Mouse (Mus musculus): ENCODE measurements around the gene Pdzd9. TPM values are rescaled to one million over a fixed set of nuclear protein-coding genes. Genes with fewer than 3 reads are reported as not detected.

Pdzd9 gene
- polyA plus RNA-seq, 2 experiments, result 0.14 to 0.44 TPM

DNA sequence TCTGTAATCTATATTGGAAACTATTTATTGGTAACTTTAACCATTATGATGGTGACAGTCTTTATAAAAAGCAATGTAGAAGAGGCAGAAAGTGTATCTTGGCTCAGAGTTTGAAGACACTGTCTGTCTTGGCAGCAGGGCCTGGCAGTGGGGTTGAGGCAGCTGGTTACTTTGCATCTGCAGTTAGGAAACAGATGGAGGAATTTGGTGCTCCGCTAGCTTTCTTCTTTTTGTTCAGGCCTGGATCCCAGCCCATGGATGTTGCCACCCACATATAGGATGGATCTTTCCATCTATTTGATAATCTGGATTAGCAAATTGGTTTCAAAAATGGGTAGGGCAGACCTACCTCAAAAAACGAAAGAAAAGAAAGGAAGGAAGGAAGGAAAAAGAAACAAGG, 22.3 kb downstream of the Pdzd9 start:
- H3K27ac ChIP-seq (replicated peaks; ENCODE audit: low read depth, low read length), result no peak overlapping the region
- H3K4me3 ChIP-seq (replicated peaks; ENCODE audit: low read length), result no peak overlapping the region
- H3K9me3 ChIP-seq (ENCODE audit: control insufficient read depth, low read length), result no peaks in the 10 kb centered on the region
- H3K9ac ChIP-seq (ENCODE audit: low read depth, low read length, severe bottlenecking), result no peak overlapping the region
- H3K27me3 ChIP-seq (ENCODE audit: control insufficient read depth, insufficient read depth, low read length), result no peaks in the 10 kb centered on the region
- DNase-seq (ENCODE audit: low spot score) (no peak), ATAC-seq (ENCODE audit: low FRiP score, low read depth) (no peak)
- H3K36me3 ChIP-seq (ENCODE audit: control insufficient read depth, insufficient read depth, low read length), result peaks cover 90% of the 10 kb centered on the region
- no peak overlapping the region for H3K4me2 ChIP-seq (replicated peaks; ENCODE audit: low read depth, low read length, severe bottlenecking)
- H3K4me1 ChIP-seq (ENCODE audit: control insufficient read depth, insufficient read depth, low read length), result no peaks in the 10 kb centered on the region
- 80% methylated on average over 2 of the region's 2 CpGs for WGBS
- TF ChIP-seq POLR2A (IDR thresholded peaks at IDR 0.05; ENCODE audit: borderline replicate concordance, extremely low read depth, insufficient read depth, insufficient read length), result no peak

DNA sequence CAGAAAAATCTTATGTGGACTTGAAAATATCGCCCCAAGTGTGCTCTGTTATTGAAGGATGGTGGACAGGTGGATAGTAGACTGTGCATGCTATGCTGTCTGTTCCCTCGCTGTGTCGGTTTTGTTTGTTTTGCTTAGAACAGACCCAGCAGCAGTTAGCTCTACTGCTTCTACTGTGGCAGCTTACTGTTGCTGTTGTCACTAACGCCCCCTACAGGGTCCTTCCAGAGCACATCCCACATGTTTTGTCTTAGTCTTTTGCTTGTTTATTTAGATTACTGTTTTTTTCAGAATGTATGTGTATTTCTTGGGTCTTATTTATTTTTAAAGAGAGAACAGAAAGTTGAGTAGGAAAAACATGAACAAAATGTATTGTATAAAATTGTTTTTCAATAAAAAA, 26.9 kb downstream of the Pdzd9 start:
- no peaks in the 10 kb centered on the region for H3K27me3 ChIP-seq (ENCODE audit: control insufficient read depth, insufficient read depth, low read length)
- H3K27ac ChIP-seq (replicated peaks; ENCODE audit: low read depth, low read length), result no peak overlapping the region
- no peak overlapping the region for H3K4me3 ChIP-seq (replicated peaks; ENCODE audit: low read length)
- no peak for TF ChIP-seq POLR2A (IDR thresholded peaks at IDR 0.05; ENCODE audit: borderline replicate concordance, extremely low read depth, insufficient read depth, insufficient read length)
- H3K4me1 ChIP-seq (ENCODE audit: control insufficient read depth, insufficient read depth, low read length), result no peaks in the 10 kb centered on the region
- ATAC-seq (ENCODE audit: low FRiP score, low read depth) (no peak), DNase-seq (ENCODE audit: low spot score) (no peak)
- no peak overlapping the region for H3K4me2 ChIP-seq (replicated peaks; ENCODE audit: low read depth, low read length, severe bottlenecking)
- H3K9ac ChIP-seq (ENCODE audit: low read depth, low read length, severe bottlenecking), result no peak overlapping the region
- H3K36me3 ChIP-seq (ENCODE audit: control insufficient read depth, insufficient read depth, low read length), result peaks cover 88% of the 10 kb centered on the region
- no peaks in the 10 kb centered on the region for H3K9me3 ChIP-seq (ENCODE audit: control insufficient read depth, low read length)
- WGBS, result 68% methylated on average over 4 of the region's 4 CpGs

DNA sequence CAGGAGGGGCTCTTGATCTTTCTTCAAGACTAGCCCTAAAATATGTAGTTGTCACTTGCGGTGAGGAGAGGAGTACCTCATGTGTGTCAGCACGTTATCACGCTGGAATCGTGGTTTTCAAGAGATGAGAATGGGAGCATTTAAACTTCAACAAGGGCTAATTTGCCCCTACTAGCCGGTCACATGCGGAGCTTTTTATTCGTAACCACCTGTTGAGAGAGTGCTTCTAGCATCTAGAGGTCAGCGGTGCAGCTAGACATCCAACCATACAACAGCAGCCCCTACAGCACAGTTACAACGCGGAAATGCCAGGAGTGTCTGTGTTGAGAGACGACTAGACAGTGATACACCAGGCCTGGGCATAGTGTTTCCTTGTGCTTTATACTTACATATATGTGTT, 34.3 kb downstream of the Pdzd9 start:
- H3K4me1 ChIP-seq (ENCODE audit: control insufficient read depth, insufficient read depth, low read length), result peaks cover 8% of the 10 kb centered on the region
- H3K9me3 ChIP-seq (ENCODE audit: control insufficient read depth, low read length), result no peaks in the 10 kb centered on the region
- 3% methylated on average over 11 of the region's 11 CpGs for WGBS
- DNase-seq (ENCODE audit: low spot score) (no peak), ATAC-seq (ENCODE audit: low FRiP score, low read depth) (no peak; the same call in 1 of the 2 replicates)
- no peaks in the 10 kb centered on the region for H3K27me3 ChIP-seq (ENCODE audit: control insufficient read depth, insufficient read depth, low read length)
- H3K4me2 ChIP-seq (replicated peaks; ENCODE audit: low read depth, low read length, severe bottlenecking), result peak overlapping the region; percentile 79
- peak overlapping the region; percentile 94 for H3K4me3 ChIP-seq (replicated peaks; ENCODE audit: low read length)
- no peak overlapping the region for H3K27ac ChIP-seq (replicated peaks; ENCODE audit: low read depth, low read length)
- peak overlapping the region; percentile 96 for H3K9ac ChIP-seq (ENCODE audit: low read depth, low read length, severe bottlenecking)
- H3K36me3 ChIP-seq (ENCODE audit: control insufficient read depth, insufficient read depth, low read length), result peaks cover 35% of the 10 kb centered on the region
- TF ChIP-seq POLR2A (IDR thresholded peaks at IDR 0.05; ENCODE audit: borderline replicate concordance, extremely low read depth, insufficient read depth, insufficient read length), result no peak

DNA sequence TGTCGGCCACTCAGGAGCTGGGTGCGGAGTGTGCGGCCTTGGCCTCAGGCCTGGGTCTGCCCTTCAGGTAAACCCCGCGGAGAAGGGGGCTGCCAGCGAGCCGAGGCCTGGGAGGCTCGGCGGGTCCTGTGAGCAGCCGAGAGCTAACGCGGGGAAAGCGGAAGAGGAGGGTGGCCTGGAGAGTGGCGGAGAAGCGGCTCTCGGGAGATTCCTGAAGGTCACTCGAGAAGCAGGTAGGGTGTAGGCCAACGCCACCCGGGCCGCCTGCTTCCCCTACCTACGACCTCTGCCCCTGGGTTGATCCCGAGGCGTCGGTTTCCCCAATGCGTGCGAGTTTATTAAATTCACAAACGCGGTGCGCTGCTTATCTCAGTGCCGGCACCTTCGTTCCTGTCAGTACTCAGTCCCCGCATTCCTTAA, 34.8 kb downstream of the Pdzd9 start:
- Histone ChIP-seq H3K4me1 (ENCODE audit: control insufficient read depth, insufficient read depth, low read length) (peaks cover 8% of the 10 kb centered on the region), H3K9ac (ENCODE audit: low read depth, low read length, severe bottlenecking) (peak overlapping the region; percentile 96), H3K27me3 (ENCODE audit: control insufficient read depth, insufficient read depth, low read length) (no peaks in the 10 kb centered on the region), H3K9me3 (ENCODE audit: control insufficient read depth, low read length) (no peaks in the 10 kb centered on the region), H3K27ac (replicated peaks; ENCODE audit: low read depth, low read length) (peak overlapping the region; percentile 91), H3K36me3 (ENCODE audit: control insufficient read depth, insufficient read depth, low read length) (peaks cover 31% of the 10 kb centered on the region), H3K4me3 (replicated peaks; ENCODE audit: low read length) (peak overlapping the region; percentile 94), H3K4me2 (replicated peaks; ENCODE audit: low read depth, low read length, severe bottlenecking) (peak overlapping the region; percentile 79)
- DNase-seq (ENCODE audit: low spot score) (no peak), ATAC-seq (ENCODE audit: low FRiP score, low read depth) (peak; percentile 80)
- WGBS, result 4% methylated on average over 29 of the region's 32 CpGs
- TF ChIP-seq POLR2A (IDR thresholded peaks at IDR 0.05; ENCODE audit: borderline replicate concordance, extremely low read depth, insufficient read depth, insufficient read length), result no peak

DNA sequence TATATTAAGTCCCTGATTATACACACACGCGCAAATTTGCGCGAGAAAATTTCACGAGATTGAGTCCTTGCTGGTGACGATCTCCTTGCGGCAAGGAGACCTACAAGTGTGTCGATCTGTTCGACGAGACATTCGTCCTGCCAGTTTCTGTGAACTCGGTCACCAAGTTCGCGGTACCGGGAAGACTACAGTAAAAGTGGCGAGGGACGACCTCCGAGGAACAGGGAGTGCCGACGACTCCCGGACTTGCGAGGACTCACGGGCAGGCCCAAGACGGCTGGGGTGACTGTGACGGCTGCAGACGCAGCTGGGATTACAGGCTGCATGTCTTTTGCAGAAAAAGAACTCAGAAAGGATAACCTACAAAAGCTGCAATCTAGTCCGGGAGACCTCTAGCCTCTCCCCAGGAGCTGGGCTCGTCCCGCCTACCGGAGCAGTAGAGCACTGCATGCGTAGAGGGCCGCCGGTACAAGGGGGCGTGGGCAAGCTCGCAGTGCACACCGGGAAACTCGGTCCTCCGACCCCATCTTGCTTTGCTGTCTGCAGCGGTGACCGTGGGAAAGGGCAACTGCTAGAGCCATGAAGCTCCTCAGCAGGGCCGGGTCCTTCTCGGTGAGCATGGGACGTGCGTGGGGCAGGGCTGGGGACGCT, 35.3 kb downstream of the Pdzd9 start, which contains the start of gene Uqcrc2:
Gene Uqcrc2 (plus strand): TSS at position 466 of the 651 bp plus-strand sequence.
- DNase-seq (ENCODE audit: low spot score), result peak; percentile 92
- Histone ChIP-seq H3K4me3 (replicated peaks; ENCODE audit: low read length) (peak within 1 kb of the TSS; percentile 94), H3K36me3 (ENCODE audit: control insufficient read depth, insufficient read depth, low read length) (peaks cover 26% of the 10 kb centered on the region), H3K9me3 (ENCODE audit: control insufficient read depth, low read length) (no peaks in the 10 kb centered on the region), H3K27me3 (ENCODE audit: control insufficient read depth, insufficient read depth, low read length) (no peaks in the 10 kb centered on the region), H3K27ac (replicated peaks; ENCODE audit: low read depth, low read length) (peak within 1 kb of the TSS; percentile 91), H3K4me1 (ENCODE audit: control insufficient read depth, insufficient read depth, low read length) (peaks cover 8% of the 10 kb centered on the region), H3K4me2 (replicated peaks; ENCODE audit: low read depth, low read length, severe bottlenecking) (peak within 1 kb of the TSS; percentile 79), H3K9ac (ENCODE audit: low read depth, low read length, severe bottlenecking) (peak within 1 kb of the TSS; percentile 96)
- WGBS, result under 1% methylated on average over 45 of the region's 45 CpGs
- ATAC-seq (ENCODE audit: low FRiP score, low read depth), result peak; percentile 99
- peak; percentile 97; the same call in 1 of the 2 replicates for TF ChIP-seq POLR2A (IDR thresholded peaks at IDR 0.05; ENCODE audit: borderline replicate concordance, extremely low read depth, insufficient read depth, insufficient read length)
